Mouse (Mus musculus): ENCODE measurements around the gene Slc2a1. TPM values are rescaled to one million over a fixed set of nuclear protein-coding genes. Genes with fewer than 3 reads are reported as not detected.

The Slc2a1 gene
- total RNA-seq, 1 experiment: 526 TPM

GRCm38 (mm10) chr4:119098216-119099210, 10.0 kb upstream of the Slc2a1 start:
- in situ Hi-C loops (cut with MboI; ENCODE audit: low sequenced_read_pairs in 2 of 2, unreplicated experiment in 2 of 2): no loop called here
- H3K36me3 ChIP-seq (ENCODE audit: control insufficient read depth, insufficient read depth, low read length, poor library complexity, severe bottlenecking): no peaks in the 10 kb centered on the region
- TF ChIP-seq ZNF384 (IDR thresholded peaks at IDR 0.05; ENCODE audit: low read depth, low read length) (no peak), CHD2 (IDR thresholded peaks at IDR 0.05; ENCODE audit: low read depth, low read length) (no peak), ZC3H11A (IDR thresholded peaks at IDR 0.05; ENCODE audit: borderline replicate concordance, low read depth, low read length) (no peak), MAFK (IDR thresholded peaks at IDR 0.05; ENCODE audit: insufficient read depth, low read depth, low read length) (no peak), HCFC1 (IDR thresholded peaks at IDR 0.05; ENCODE audit: borderline replicate concordance, insufficient read depth, low read length) (no peak)
- H3K9ac ChIP-seq (ENCODE audit: insufficient read depth, low read depth, low read length, poor library complexity, severe bottlenecking): no peak overlapping the region
- DNase-seq (ENCODE audit: low read depth, low spot score): no peak
- no peaks in the 10 kb centered on the region for H3K9me3 ChIP-seq (ENCODE audit: control insufficient read depth, insufficient read depth, low read depth, low read length)
- peaks cover 4 to 18% of the 10 kb centered on the region in 2 experiments; a peak in 2 of 4 replicates for H3K4me1 ChIP-seq (ENCODE audit: control insufficient read depth in 2 of 2, insufficient read depth in 2 of 2, low read length in 2 of 2, poor library complexity in 1 of 2)
- no peak overlapping the region for H3K27ac ChIP-seq (ENCODE audit: insufficient read depth, low read depth, low read length, poor library complexity, severe bottlenecking)
- H3K4me3 ChIP-seq (ENCODE audit: insufficient read depth in 1 of 2, low read depth in 1 of 2, low read length in 2 of 2, poor library complexity in 1 of 2, severe bottlenecking in 1 of 2): no peak overlapping the region

- Histone ChIP-seq H3K9ac (ENCODE audit: insufficient read depth, low read depth, low read length, poor library complexity, severe bottlenecking) (no peak overlapping the region), H3K27ac (ENCODE audit: insufficient read depth, low read depth, low read length, poor library complexity, severe bottlenecking) (no peak overlapping the region), H3K4me1 (ENCODE audit: control insufficient read depth in 2 of 2, insufficient read depth in 2 of 2, low read length in 2 of 2, poor library complexity in 1 of 2) (peaks cover 5 to 8% of the 10 kb centered on the region in 2 experiments; a peak in 3 of 4 replicates), H3K36me3 (ENCODE audit: control insufficient read depth, insufficient read depth, low read length, poor library complexity, severe bottlenecking) (no peaks in the 10 kb centered on the region), H3K9me3 (ENCODE audit: control insufficient read depth, insufficient read depth, low read depth, low read length) (no peaks in the 10 kb centered on the region), H3K4me3 (ENCODE audit: insufficient read depth in 1 of 2, low read depth in 1 of 2, low read length in 2 of 2, poor library complexity in 1 of 2, severe bottlenecking in 1 of 2) (no peak overlapping the region)
- in situ Hi-C loops (cut with MboI; ENCODE audit: low sequenced_read_pairs in 2 of 2, unreplicated experiment in 2 of 2): loop anchor here in 1 of 2 experiments (25.0 kb wide), 1 partner anchor 89 kb away; no protein-coding TSS in a partner anchor
- no peak for DNase-seq (ENCODE audit: low read depth, low spot score)
- TF ChIP-seq ZC3H11A (IDR thresholded peaks at IDR 0.05; ENCODE audit: borderline replicate concordance, low read depth, low read length): no peak
- TF ChIP-seq MAFK (IDR thresholded peaks at IDR 0.05; ENCODE audit: insufficient read depth, low read depth, low read length): no peak
- no peak for TF ChIP-seq HCFC1 (IDR thresholded peaks at IDR 0.05; ENCODE audit: borderline replicate concordance, insufficient read depth, low read length)
- TF ChIP-seq ZNF384 (IDR thresholded peaks at IDR 0.05; ENCODE audit: low read depth, low read length): no peak
- no peak for TF ChIP-seq CHD2 (IDR thresholded peaks at IDR 0.05; ENCODE audit: low read depth, low read length)
Measured at GRCm38 (mm10) chr4:119101392-119101791, 7.1 kb upstream of the Slc2a1 start.

- no peak for TF ChIP-seq CHD2 (IDR thresholded peaks at IDR 0.05; ENCODE audit: low read depth, low read length)
- no peak for TF ChIP-seq ZNF384 (IDR thresholded peaks at IDR 0.05; ENCODE audit: low read depth, low read length)
- no peak for TF ChIP-seq ZC3H11A (IDR thresholded peaks at IDR 0.05; ENCODE audit: borderline replicate concordance, low read depth, low read length)
- TF ChIP-seq MAFK (IDR thresholded peaks at IDR 0.05; ENCODE audit: insufficient read depth, low read depth, low read length): no peak
- TF ChIP-seq HCFC1 (IDR thresholded peaks at IDR 0.05; ENCODE audit: borderline replicate concordance, insufficient read depth, low read length): no peak
- H3K4me1 ChIP-seq (ENCODE audit: control insufficient read depth in 2 of 2, insufficient read depth in 2 of 2, low read length in 2 of 2, poor library complexity in 1 of 2): peaks cover 7 to 10% of the 10 kb centered on the region in 2 experiments; a peak in 3 of 4 replicates
- no peaks in the 10 kb centered on the region for H3K9me3 ChIP-seq (ENCODE audit: control insufficient read depth, insufficient read depth, low read depth, low read length)
- in situ Hi-C loops (cut with MboI; ENCODE audit: low sequenced_read_pairs in 2 of 2, unreplicated experiment in 2 of 2): loop anchor here in 1 of 2 experiments (25.0 kb wide), 1 partner anchor 90 kb away; no protein-coding TSS in a partner anchor
- no peak for DNase-seq (ENCODE audit: low read depth, low spot score)
- H3K4me3 ChIP-seq (ENCODE audit: insufficient read depth in 1 of 2, low read depth in 1 of 2, low read length in 2 of 2, poor library complexity in 1 of 2, severe bottlenecking in 1 of 2): no peak overlapping the region
- no peak overlapping the region for H3K27ac ChIP-seq (ENCODE audit: insufficient read depth, low read depth, low read length, poor library complexity, severe bottlenecking)
- no peaks in the 10 kb centered on the region for H3K36me3 ChIP-seq (ENCODE audit: control insufficient read depth, insufficient read depth, low read length, poor library complexity, severe bottlenecking)
- H3K9ac ChIP-seq (ENCODE audit: insufficient read depth, low read depth, low read length, poor library complexity, severe bottlenecking): no peak overlapping the region
Measured at GRCm38 (mm10) chr4:119102350-119103126, 6.0 kb upstream of the Slc2a1 start.

- H3K36me3 ChIP-seq (ENCODE audit: control insufficient read depth, insufficient read depth, low read length, poor library complexity, severe bottlenecking): no peaks in the 10 kb centered on the region; the same call in 1 of the 2 replicates
- H3K4me3 ChIP-seq (ENCODE audit: insufficient read depth in 1 of 2, low read depth in 1 of 2, low read length in 2 of 2, poor library complexity in 1 of 2, severe bottlenecking in 1 of 2): peak overlapping the region in 1 of 2 experiments; percentile 53; a peak in 3 of 4 replicates
- H3K9me3 ChIP-seq (ENCODE audit: control insufficient read depth, insufficient read depth, low read depth, low read length): no peaks in the 10 kb centered on the region
- in situ Hi-C loops (cut with MboI; ENCODE audit: low sequenced_read_pairs in 2 of 2, unreplicated experiment in 2 of 2): loop anchor here in 1 of 2 experiments (25.0 kb wide), 1 partner anchor 93 kb away; no protein-coding TSS in a partner anchor
- H3K4me1 ChIP-seq (ENCODE audit: control insufficient read depth in 2 of 2, insufficient read depth in 2 of 2, low read length in 2 of 2, poor library complexity in 1 of 2): peaks cover 10 to 12% of the 10 kb centered on the region in 2 experiments; a peak in 3 of 4 replicates
- no peak for DNase-seq (ENCODE audit: low read depth, low spot score)
- TF ChIP-seq CHD2 (IDR thresholded peaks at IDR 0.05; ENCODE audit: low read depth, low read length): no peak
- TF ChIP-seq ZNF384 (IDR thresholded peaks at IDR 0.05; ENCODE audit: low read depth, low read length): no peak
- no peak for TF ChIP-seq HCFC1 (IDR thresholded peaks at IDR 0.05; ENCODE audit: borderline replicate concordance, insufficient read depth, low read length)
- TF ChIP-seq ZC3H11A (IDR thresholded peaks at IDR 0.05; ENCODE audit: borderline replicate concordance, low read depth, low read length): no peak
- no peak for TF ChIP-seq MAFK (IDR thresholded peaks at IDR 0.05; ENCODE audit: insufficient read depth, low read depth, low read length)
- H3K9ac ChIP-seq (ENCODE audit: insufficient read depth, low read depth, low read length, poor library complexity, severe bottlenecking): 0 out of 2 replicates have a peak overlapping the region, but pooled peaks have one; percentile 10
- peak overlapping the region; percentile 63 for H3K27ac ChIP-seq (ENCODE audit: insufficient read depth, low read depth, low read length, poor library complexity, severe bottlenecking)
Measured at GRCm38 (mm10) chr4:119104847-119105246, 3.7 kb upstream of the Slc2a1 start.
